Mouse (Mus musculus): ENCODE measurements around the gene Nxn. TPM values are rescaled to one million over a fixed set of nuclear protein-coding genes. Genes with fewer than 3 reads are reported as not detected.

Gene Nxn
- polyA plus RNA-seq, 1 experiment from 2014 or later, result 20.1 TPM

DNA sequence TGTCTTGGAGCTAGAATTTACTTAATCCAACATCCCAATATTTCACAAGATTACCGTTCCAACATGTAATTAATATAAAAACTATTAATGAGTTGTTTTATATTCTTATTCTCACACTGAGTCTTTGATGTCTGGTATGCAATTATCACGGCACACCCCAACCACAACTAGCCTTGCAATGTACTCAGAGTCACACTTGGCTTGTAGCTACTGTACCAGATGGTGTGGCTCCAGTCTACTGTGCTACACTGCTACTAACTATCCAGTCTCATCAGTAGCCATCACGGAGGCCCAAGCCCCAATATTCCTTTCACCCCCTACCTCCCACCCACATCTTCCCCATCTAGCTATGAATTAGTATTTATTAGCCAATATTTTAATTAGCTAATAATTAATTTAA, 22.5 kb downstream of the Nxn start:
- H3K9me3 ChIP-seq (ENCODE audit: control insufficient read depth, low read length), result no peaks in the 10 kb centered on the region
- WGBS, result 89% methylated on average over 3 of the region's 3 CpGs
- no peaks in the 10 kb centered on the region for H3K36me3 ChIP-seq (ENCODE audit: control insufficient read depth, insufficient read depth, low read length)
- peaks cover 27% of the 10 kb centered on the region for H3K4me1 ChIP-seq (ENCODE audit: control insufficient read depth, insufficient read depth, low read length)
- H3K4me2 ChIP-seq (ENCODE audit: low read depth, low read length), result no peak overlapping the region
- no peaks in the 10 kb centered on the region for H3K27me3 ChIP-seq (replicated peaks; ENCODE audit: control insufficient read depth, insufficient read depth, low read length)
- ATAC-seq, result no peak
- no peak overlapping the region for H3K27ac ChIP-seq (ENCODE audit: low read length)
- H3K9ac ChIP-seq (ENCODE audit: low read depth, low read length), result no peak overlapping the region
- no peak overlapping the region for H3K4me3 ChIP-seq (ENCODE audit: low read length)

- peak overlapping the region; percentile 94 for H3K27ac ChIP-seq (ENCODE audit: low read length)
- no peaks in the 10 kb centered on the region for H3K27me3 ChIP-seq (replicated peaks; ENCODE audit: control insufficient read depth, insufficient read depth, low read length)
- H3K4me2 ChIP-seq (ENCODE audit: low read depth, low read length), result no peak overlapping the region; the same call in 1 of the 2 replicates
- H3K9ac ChIP-seq (ENCODE audit: low read depth, low read length), result peak overlapping the region; percentile 36; the same call in 1 of the 2 replicates
- H3K4me1 ChIP-seq (ENCODE audit: control insufficient read depth, insufficient read depth, low read length), result peaks cover 22% of the 10 kb centered on the region
- no peaks in the 10 kb centered on the region for H3K9me3 ChIP-seq (ENCODE audit: control insufficient read depth, low read length)
- 30% methylated on average over 17 of the region's 17 CpGs for WGBS
- peak; percentile 92 for ATAC-seq
- no peaks in the 10 kb centered on the region for H3K36me3 ChIP-seq (ENCODE audit: control insufficient read depth, insufficient read depth, low read length)
- H3K4me3 ChIP-seq (ENCODE audit: low read length), result no peak overlapping the region
These were observed 24.3 kb downstream of the Nxn start for GRCm38 (mm10) chr11:76374491-76375185.

DNA sequence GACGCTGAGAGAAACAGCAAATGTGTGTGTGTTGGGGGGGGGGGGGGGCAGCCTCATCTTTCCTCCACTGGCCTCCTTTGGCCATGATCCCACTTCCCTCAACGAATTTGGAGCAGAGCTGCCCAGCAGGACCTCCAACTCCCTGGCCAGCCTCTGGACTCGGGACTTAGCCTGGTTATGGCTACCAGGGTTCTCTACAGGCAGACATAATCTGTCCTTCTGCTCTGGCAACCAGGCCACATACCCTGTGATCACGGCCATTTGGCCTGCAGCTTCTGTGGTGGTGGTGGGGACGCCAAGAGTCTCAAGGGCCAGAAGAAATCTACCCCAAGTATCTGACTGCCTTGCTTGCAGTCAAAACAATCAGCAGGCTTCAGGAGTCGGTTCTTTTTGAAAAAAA, 26.4 kb downstream of the Nxn start:
- Histone ChIP-seq H3K4me1 (ENCODE audit: control insufficient read depth, insufficient read depth, low read length) (peaks cover 22% of the 10 kb centered on the region), H3K27ac (ENCODE audit: low read length) (peak overlapping the region; percentile 58)
- 38% methylated on average over 6 of the region's 6 CpGs for WGBS

DNA sequence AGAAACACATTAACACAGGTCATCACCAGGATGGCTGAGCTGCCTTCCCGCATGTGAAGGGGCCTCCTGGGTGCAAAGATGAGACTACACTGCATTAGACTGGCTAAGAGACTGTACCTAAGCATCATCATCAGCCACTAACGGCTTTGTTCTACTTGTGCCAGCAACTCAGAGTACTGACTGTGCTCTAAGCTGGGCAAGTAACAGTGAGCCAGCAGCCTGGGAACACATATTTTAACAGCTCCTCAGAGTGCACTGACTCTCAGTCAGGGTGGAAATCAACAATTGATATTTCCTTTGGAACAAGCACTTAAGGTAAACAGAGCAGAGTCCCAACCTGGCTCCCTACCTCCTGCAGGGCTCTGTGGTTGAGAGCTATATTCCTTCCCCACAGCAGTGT, 26.8 kb downstream of the Nxn start:
- Histone ChIP-seq H3K9me3 (ENCODE audit: control insufficient read depth, low read length) (no peaks in the 10 kb centered on the region), H3K27ac (ENCODE audit: low read length) (peak overlapping the region; percentile 58), H3K9ac (ENCODE audit: low read depth, low read length) (peak overlapping the region; percentile 5; the same call in 1 of the 2 replicates), H3K36me3 (ENCODE audit: control insufficient read depth, insufficient read depth, low read length) (no peaks in the 10 kb centered on the region), H3K4me2 (ENCODE audit: low read depth, low read length) (no peak overlapping the region), H3K4me3 (ENCODE audit: low read length) (no peak overlapping the region), H3K27me3 (replicated peaks; ENCODE audit: control insufficient read depth, insufficient read depth, low read length) (no peaks in the 10 kb centered on the region), H3K4me1 (ENCODE audit: control insufficient read depth, insufficient read depth, low read length) (peaks cover 22% of the 10 kb centered on the region)
- WGBS, result 44% methylated on average over 2 of the region's 2 CpGs
- no peak for ATAC-seq

More for the DNA sequence above, 26.4 kb downstream of the Nxn start:
- Histone ChIP-seq H3K27me3 (replicated peaks; ENCODE audit: control insufficient read depth, insufficient read depth, low read length) (no peaks in the 10 kb centered on the region), H3K9me3 (ENCODE audit: control insufficient read depth, low read length) (no peaks in the 10 kb centered on the region), H3K36me3 (ENCODE audit: control insufficient read depth, insufficient read depth, low read length) (no peaks in the 10 kb centered on the region), H3K9ac (ENCODE audit: low read depth, low read length) (no peak overlapping the region), H3K4me3 (ENCODE audit: low read length) (no peak overlapping the region), H3K4me2 (ENCODE audit: low read depth, low read length) (no peak overlapping the region)
- ATAC-seq, result no peak

GRCm38 (mm10) chr11:76370491-76370890, 28.4 kb downstream of the Nxn start:
- H3K9me3 ChIP-seq (ENCODE audit: control insufficient read depth, low read length), result no peaks in the 10 kb centered on the region
- H3K36me3 ChIP-seq (ENCODE audit: control insufficient read depth, insufficient read depth, low read length), result no peaks in the 10 kb centered on the region
- no peak overlapping the region for H3K4me3 ChIP-seq (ENCODE audit: low read length)
- no peaks in the 10 kb centered on the region for H3K27me3 ChIP-seq (replicated peaks; ENCODE audit: control insufficient read depth, insufficient read depth, low read length)
- no peak for ATAC-seq
- H3K27ac ChIP-seq (ENCODE audit: low read length), result no peak overlapping the region
- H3K4me1 ChIP-seq (ENCODE audit: control insufficient read depth, insufficient read depth, low read length), result peaks cover 22% of the 10 kb centered on the region
- H3K9ac ChIP-seq (ENCODE audit: low read depth, low read length), result no peak overlapping the region
- H3K4me2 ChIP-seq (ENCODE audit: low read depth, low read length), result no peak overlapping the region

- ATAC-seq, result no peak
- Histone ChIP-seq H3K4me1 (ENCODE audit: control insufficient read depth, insufficient read depth, low read length) (peaks cover 16% of the 10 kb centered on the region), H3K9me3 (ENCODE audit: control insufficient read depth, low read length) (no peaks in the 10 kb centered on the region), H3K4me3 (ENCODE audit: low read length) (no peak overlapping the region), H3K27me3 (replicated peaks; ENCODE audit: control insufficient read depth, insufficient read depth, low read length) (no peaks in the 10 kb centered on the region), H3K9ac (ENCODE audit: low read depth, low read length) (no peak overlapping the region), H3K27ac (ENCODE audit: low read length) (no peak overlapping the region), H3K36me3 (ENCODE audit: control insufficient read depth, insufficient read depth, low read length) (no peaks in the 10 kb centered on the region), H3K4me2 (ENCODE audit: low read depth, low read length) (no peak overlapping the region)
- 81% methylated on average over 15 of the region's 15 CpGs for WGBS
These were observed 32.2 kb downstream of the Nxn start for GRCm38 (mm10) chr11:76366720-76367119.

GRCm38 (mm10) chr11:76364038-76364437, 34.9 kb downstream of the Nxn start:
- Histone ChIP-seq H3K9me3 (ENCODE audit: control insufficient read depth, low read length) (no peaks in the 10 kb centered on the region), H3K4me1 (ENCODE audit: control insufficient read depth, insufficient read depth, low read length) (peaks cover 25% of the 10 kb centered on the region), H3K36me3 (ENCODE audit: control insufficient read depth, insufficient read depth, low read length) (no peaks in the 10 kb centered on the region), H3K4me2 (ENCODE audit: low read depth, low read length) (no peak overlapping the region), H3K27me3 (replicated peaks; ENCODE audit: control insufficient read depth, insufficient read depth, low read length) (no peaks in the 10 kb centered on the region), H3K4me3 (ENCODE audit: low read length) (no peak overlapping the region), H3K27ac (ENCODE audit: low read length) (peak overlapping the region; percentile 55), H3K9ac (ENCODE audit: low read depth, low read length) (0 out of 2 replicates have a peak overlapping the region, but pooled peaks have one; percentile 3)
- no peak for ATAC-seq
- WGBS, result 80% methylated on average over 5 of the region's 5 CpGs

GRCm38 (mm10) chr11:76363636-76364035, 35.3 kb downstream of the Nxn start:
- ATAC-seq, result no peak
- Histone ChIP-seq H3K4me2 (ENCODE audit: low read depth, low read length) (no peak overlapping the region), H3K4me1 (ENCODE audit: control insufficient read depth, insufficient read depth, low read length) (peaks cover 29% of the 10 kb centered on the region)

DNA sequence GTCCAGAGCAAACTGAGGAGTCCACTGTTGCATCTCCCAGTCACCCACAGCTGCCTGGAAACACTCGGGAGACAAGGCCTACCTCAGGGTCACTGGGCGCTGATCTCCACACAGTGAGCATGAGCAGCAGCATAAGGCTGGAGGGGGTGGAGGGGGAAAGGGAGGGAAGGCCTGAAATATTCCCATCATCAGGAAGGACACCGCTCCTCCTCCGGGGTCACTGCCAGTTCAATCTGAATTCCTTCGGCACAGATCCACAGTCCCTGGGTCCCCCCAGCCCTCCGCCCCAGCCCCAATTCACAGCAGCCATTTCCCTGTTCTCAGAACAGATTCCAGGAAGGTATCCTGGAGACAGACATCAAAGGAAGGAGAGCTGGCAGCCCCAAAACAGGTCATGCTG, 35.8 kb downstream of the Nxn start:
- 11% methylated on average over 6 of the region's 6 CpGs for WGBS
- no peak overlapping the region for H3K27ac ChIP-seq (ENCODE audit: low read length)
- no peaks in the 10 kb centered on the region for H3K27me3 ChIP-seq (replicated peaks; ENCODE audit: control insufficient read depth, insufficient read depth, low read length)
- H3K4me2 ChIP-seq (ENCODE audit: low read depth, low read length), result no peak overlapping the region
- peak; percentile 54; the same call in 1 of the 2 replicates for ATAC-seq
- H3K4me1 ChIP-seq (ENCODE audit: control insufficient read depth, insufficient read depth, low read length), result peaks cover 32% of the 10 kb centered on the region
- no peak overlapping the region for H3K4me3 ChIP-seq (ENCODE audit: low read length)
- H3K9me3 ChIP-seq (ENCODE audit: control insufficient read depth, low read length), result no peaks in the 10 kb centered on the region
- H3K36me3 ChIP-seq (ENCODE audit: control insufficient read depth, insufficient read depth, low read length), result no peaks in the 10 kb centered on the region
- no peak overlapping the region; the same call in 1 of the 2 replicates for H3K9ac ChIP-seq (ENCODE audit: low read depth, low read length)

More at GRCm38 (mm10) chr11:76363636-76364035, 35.3 kb downstream of the Nxn start:
- no peaks in the 10 kb centered on the region for H3K27me3 ChIP-seq (replicated peaks; ENCODE audit: control insufficient read depth, insufficient read depth, low read length)
- H3K27ac ChIP-seq (ENCODE audit: low read length), result peak overlapping the region; percentile 55
- no peaks in the 10 kb centered on the region for H3K36me3 ChIP-seq (ENCODE audit: control insufficient read depth, insufficient read depth, low read length)
- 21% methylated on average over 9 of the region's 9 CpGs for WGBS
- H3K4me3 ChIP-seq (ENCODE audit: low read length), result no peak overlapping the region
- no peaks in the 10 kb centered on the region for H3K9me3 ChIP-seq (ENCODE audit: control insufficient read depth, low read length)
- H3K9ac ChIP-seq (ENCODE audit: low read depth, low read length), result peak overlapping the region; percentile 3; the same call in 1 of the 2 replicates
